Mouse (Mus musculus): ENCODE results near the gene Gm5148.

Gm5148 gene

DNA sequence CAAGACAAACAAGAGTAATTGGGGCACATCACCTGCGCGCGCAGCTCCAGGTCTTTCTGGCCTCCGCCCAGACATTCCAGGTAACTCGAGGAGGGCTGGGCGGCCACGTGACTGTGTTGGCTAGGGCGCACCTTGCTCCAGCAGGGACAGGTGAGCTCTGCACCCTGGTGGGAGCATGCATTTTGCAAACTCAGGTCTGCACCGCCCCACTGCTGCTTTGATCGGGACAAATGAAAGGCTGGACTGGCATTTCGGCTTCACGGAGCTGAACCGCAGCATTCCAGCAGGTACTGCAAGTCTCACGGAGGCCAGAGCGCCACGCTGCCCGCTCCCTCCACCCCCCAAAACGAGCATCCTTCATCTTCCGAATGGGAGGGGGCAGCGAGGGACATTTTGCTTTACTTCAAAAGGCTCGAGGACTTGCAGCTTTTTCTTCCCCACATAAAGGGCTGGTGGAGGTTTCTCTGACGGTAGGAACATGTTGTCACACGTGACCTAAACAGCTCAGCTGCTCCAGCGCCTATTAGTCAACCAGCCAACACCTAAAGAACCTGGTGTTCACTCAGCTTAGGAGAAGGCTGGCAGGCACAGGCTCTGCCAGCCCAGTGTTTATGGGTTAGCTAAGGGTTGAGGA, at the start of gene Gm5148:
Gene Gm5148 (minus strand): TSS at position 320 of the 634 bp plus-strand sequence.
- DNase-seq = peak; percentile 47

GRCm38 (mm10) chr3:37770951-37771350, 46.7 kb upstream of the Gm5148 start:
- no peak for DNase-seq

DNA sequence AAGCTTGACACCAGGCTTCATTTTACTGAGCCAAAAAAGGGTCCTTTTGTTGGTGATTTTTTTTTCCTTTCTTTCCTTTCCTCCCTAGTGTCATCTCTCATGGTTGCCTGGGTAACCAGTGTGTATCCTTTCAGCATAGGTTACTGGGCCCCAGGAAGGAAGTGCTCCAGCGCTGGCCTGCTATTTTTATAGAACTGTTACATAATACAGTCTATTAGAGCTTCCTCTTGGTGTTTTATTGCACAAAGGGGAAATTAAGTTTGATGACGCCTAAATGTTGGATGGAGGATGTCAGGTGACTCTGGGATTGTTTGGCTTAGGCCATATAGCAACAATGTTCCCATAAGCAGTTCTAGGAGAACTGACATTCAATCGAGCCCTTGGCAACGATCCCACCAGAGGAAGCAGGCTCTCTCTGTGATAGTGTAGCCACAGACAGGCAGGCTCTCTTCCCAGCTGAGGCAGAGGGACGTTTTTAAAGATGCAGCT, 45.0 kb upstream of the Gm5148 start:
- peak; percentile 67 for DNase-seq

DNA sequence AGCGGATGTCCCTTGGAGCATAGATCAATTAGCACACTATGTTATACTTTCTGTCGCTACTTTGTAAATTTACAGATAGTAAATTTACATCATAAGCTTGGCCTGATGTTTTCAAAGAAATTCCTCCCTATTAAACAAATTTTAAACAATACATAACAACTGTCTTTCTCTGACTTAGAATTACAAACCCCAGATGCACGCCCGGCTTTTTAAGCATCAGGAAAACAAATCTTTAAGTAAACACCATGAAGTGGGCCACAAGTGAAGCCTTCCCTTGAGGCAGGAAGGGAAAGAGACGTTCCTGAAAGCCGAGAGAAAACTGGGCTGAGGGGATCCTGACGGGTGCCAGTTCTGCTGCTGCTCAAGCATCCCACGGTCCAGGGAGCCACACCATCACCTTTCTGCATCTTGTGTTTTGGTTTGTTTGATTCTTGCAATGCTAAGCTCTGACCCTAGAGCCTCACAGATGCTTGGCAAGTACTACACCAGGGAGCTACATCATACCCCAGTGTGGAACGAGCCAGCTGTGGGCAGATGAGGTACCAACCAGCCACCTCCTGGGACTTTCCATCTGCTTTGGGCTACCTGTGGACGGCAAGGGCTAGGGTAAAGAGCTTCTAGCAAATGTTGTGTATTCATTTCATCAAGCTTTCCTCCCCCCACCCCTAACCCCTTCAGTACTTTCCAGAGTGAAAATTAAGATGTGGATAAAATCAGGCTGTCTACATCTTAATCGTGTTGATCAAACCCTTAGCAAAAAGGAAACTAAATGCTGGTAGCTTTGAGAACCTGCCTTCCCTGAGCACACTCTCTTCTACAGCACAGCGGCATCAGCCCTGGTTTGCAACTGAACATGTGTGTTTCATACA, 43.1 kb upstream of the Gm5148 start:
- no peak for DNase-seq

DNA sequence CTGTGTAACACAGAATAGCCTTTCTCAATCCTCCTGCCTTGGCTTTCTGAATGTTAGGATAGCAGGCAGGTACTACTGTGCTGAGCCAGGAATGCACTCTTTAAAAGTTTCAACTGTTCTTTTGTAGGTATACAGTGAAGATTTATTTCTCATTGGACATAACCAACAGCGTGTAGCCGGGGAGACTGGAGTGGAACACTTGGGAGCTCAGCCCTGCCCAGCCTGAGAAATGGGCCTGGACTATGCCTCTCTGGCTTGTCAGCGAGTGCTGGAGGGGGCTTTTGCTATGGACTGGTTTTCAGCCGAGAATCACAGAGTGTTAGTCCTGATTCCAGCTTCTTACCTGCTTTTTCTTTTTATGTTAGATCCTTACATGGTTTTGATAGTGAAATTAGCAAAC, 42.3 kb upstream of the Gm5148 start:
- DNase-seq = no peak

DNA sequence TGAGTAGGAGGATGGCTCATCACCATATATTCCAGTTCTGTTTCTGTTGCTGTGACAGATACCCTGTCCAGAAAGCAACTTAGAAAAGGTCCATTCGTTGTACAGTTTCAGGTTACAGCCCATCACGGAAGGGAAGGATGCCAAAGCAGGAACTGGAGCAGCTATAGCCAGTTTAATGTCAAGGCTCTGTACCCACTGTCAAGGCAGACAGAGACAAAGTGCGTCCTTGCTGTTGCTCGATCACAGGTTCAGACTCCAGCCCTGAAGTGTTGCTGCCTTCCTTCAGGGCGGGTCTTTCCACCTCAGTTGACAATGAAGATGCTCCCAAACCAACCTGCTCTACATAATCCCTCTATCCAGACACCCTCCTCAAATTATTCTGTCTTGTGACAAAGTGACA, 41.7 kb upstream of the Gm5148 start:
- DNase-seq = no peak

DNA sequence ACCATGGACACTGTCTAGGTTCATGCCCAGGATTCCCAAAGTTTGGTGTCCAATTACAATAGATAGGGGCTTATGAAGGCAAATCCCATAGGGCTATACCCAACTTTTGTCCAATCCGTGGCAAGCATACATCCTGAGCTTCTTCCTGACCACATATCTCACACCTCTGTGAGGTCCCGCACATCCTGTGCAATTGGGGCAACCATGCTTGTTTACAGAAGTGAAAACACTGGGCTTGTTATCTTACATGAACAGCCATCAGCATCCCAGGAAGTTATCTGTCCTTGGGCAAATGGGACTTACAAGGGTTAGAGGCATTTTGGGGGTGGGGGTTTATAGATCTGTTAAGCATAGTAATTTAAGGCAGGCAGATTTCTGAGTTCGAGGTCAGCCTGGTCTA, 41.0 kb upstream of the Gm5148 start:
- no peak for DNase-seq

- no peak for DNase-seq
Measured at GRCm38 (mm10) chr3:37762303-37762702, 38.0 kb upstream of the Gm5148 start.

DNA sequence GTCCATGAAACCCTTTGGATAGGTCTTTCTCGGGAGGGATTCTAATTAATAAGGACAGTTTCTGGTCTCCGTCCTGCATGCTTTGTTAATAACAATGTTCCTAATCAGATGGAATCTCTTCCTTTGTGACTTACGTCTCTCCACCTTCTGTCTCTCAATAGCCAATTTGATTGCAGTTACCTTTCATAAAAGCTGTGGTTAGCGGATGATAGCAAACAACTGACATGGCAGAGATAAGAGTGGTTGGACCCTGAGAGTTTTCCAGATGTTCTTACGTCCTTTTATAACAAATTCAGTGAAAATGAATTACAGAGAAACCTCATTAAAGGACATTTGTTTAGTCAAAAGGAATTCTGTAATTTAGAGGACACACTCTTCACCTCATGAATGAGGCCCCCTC, 37.5 kb upstream of the Gm5148 start:
- no peak for DNase-seq

GRCm38 (mm10) chr3:37760866-37761265, 36.6 kb upstream of the Gm5148 start:
- DNase-seq = no peak

DNA sequence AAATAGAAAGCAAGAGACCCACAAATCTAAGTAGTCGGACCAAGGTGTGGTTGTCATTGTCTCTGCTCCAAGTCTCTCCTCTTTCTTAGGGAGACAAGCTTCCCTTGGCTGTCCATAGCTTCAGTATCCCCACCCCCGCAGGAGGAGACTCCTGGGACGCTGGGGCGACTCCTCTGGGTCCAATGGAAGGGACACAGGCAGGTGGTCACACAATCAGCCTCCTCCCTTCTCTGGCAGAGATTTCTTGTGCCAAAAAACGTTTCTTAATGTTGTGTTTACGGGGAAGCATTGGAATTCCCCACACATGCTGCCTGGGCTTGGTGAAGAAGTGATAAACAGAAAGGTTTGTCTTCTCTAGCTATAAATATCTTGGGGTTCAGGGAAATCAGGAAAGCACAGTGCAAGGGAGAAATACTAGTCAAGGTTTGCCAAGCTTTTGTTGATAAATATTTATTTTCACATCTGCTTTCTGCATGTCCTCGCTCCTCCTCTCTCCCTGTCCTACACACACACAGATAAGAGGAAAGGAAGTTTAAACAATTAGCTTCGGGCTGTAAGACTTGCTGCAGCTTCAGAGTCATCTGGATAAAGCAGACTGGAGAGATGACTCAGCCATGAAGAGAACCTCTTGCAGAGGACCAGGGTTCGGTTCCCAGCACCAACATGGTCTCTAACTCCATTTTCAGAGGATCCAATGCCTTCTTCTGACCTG, 34.5 kb upstream of the Gm5148 start:
- DNase-seq = no peak

DNA sequence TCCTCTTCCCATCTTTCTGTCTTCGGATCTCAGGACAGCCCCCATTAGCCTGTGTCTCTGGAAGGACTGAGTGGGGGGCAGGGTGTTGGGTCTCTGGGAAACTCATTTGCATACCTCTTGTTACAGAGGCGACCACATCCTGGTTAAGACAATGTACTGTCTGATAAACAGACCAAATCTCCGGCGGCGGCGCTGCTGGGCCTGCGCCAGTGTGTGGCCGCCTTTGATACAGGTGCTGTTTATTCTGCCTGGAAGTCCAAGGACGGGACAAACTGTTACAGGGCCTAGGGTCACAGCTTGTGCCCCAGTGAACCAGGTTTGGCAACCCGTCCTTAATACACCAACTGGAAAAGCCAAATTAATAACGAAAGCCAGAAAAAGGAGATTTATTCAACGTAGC, 33.8 kb upstream of the Gm5148 start:
- DNase-seq = peak; percentile 21

DNA sequence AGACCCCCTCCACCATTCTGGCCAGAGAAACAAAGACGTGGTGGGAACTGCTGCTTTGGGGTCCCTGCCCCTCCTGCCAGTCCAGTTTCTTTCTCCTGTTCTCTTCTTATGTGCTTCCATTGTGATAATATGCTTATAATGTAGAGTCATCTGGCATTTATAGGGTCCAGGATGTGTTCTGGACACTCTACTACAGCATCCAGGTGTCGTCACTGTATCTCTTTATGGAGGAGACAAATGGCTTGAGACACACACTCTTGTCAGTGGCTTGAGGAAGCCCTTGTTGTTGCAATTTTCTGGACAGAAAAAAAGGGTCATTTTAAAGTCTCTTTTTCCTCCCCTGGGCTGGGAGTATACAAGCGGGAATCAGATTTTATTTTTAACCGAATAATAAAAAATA, 33.3 kb upstream of the Gm5148 start:
- no peak for DNase-seq

- DNase-seq = no peak
Measured at GRCm38 (mm10) chr3:37756005-37756404, 31.7 kb upstream of the Gm5148 start.

- DNase-seq = no peak
Measured at GRCm38 (mm10) chr3:37754639-37755038, 30.3 kb upstream of the Gm5148 start.

GRCm38 (mm10) chr3:37753148-37753547, 28.9 kb upstream of the Gm5148 start:
- DNase-seq = no peak

GRCm38 (mm10) chr3:37748002-37748733, 23.9 kb upstream of the Gm5148 start:
- DNase-seq = no peak

DNA sequence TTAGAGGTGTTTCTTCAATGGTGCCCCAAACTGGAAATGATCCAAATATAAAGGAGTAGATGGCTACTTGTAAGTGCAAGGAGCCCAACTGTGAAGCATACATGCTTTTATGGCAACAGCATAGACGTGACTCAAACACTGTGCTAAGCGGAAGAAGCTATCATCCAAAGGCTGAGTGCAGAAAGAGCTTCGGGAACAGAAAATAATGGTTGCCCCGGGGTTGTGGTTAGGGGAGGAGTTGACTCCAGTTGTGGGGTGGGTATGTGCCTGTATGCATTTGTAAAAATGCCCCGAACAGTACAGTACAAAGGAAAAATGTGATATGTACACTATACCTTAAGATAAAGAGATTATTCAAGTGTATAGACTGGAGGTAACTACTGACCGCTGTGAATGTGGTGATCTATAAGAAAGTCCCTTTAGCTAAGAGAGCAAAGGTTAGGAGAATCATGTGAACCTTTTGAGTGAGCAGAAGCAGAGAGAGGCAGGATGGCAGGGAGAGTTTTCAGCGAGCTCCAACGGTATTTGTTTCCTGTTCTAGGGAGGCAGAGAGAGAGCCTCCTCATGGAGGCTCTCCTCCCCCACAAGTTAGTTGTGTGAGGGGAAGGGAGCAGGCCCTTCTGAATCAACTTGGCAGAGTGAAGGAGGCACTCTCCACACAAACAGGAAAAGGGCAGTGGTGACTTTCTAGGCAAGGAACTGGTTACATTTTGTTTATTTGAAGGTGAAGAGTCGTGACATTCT, 23.1 kb upstream of the Gm5148 start:
- no peak for DNase-seq

DNA sequence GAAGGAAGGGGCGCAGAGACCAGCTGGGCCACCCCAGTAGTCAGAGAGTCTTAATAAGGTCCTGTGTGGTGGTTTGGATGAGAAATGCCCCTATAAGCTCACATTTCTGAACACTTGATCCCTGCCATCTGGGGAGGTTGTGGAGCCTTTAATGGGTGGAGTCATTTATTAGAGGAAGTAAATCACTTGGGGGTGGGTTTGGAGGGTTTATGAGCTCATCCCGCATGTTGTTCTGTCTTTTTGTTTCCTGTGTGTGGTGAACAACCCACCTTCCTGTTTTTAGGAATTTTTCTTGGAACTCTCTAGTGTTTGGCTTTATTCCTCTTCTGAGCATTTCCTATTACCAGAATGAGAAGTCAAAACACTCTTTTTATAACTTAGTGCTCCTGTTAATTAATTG, 19.8 kb upstream of the Gm5148 start:
- DNase-seq = no peak

DNA sequence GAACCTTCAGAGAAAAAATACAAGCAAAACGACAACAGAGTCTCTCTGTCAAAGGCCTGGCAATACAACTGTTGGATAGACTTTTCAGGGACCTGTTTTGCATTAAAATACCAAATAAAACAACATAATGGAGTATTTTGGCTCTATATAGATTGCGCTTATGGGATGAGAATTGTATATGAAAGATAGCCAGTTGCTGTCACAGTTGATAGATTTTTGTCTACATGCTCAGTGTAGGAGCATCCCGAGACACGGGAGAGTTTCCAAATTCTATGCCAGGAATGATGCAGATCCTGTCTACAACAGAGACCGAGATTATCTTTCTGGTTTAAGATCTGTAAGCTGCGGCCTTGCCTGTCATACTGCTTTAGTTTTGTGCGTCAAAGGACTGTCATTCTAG, 15.7 kb upstream of the Gm5148 start:
- no peak for DNase-seq

- peak; percentile 19 for DNase-seq
Measured at GRCm38 (mm10) chr3:37738171-37738950, 14.1 kb upstream of the Gm5148 start.
